Comparison of ENCODE assay signal across 8 mouse cellular contexts in genomic region chr2:91646733-91647132, GRCm38 (mm10). TPM values are rescaled to one million over a fixed set of nuclear protein-coding genes. Genes with fewer than 3 reads are reported as not detected.
DNase-seq lines count a peak whose midpoint lies in the region; ATAC-seq lines count a peak whose summit lies in the region.

No protein-coding gene starts in this region.

- H3K9ac ChIP-seq in forebrain, embryonic 11.5 days (ENCODE audit: low read length): no peak overlapping the region
- no peak overlapping the region for H3K9ac ChIP-seq in forebrain, embryonic 12.5 days
- H3K9ac ChIP-seq in neural tube, embryonic 15.5 days (replicated peaks): no peak overlapping the region

- no peak overlapping the region for H3K27ac ChIP-seq in forebrain, embryonic 11.5 days (ENCODE audit: low read depth, low read length)
- no peak overlapping the region for H3K27ac ChIP-seq in forebrain, embryonic 12.5 days
- no peak overlapping the region for H3K27ac ChIP-seq in neural tube, embryonic 15.5 days (replicated peaks)

- no peak for ATAC-seq in forebrain, embryonic 11.5 days (replicated peaks; ENCODE audit: low FRiP score)
- no peak for ATAC-seq in forebrain, embryonic 12.5 days (ENCODE audit: low FRiP score)
- no peak for ATAC-seq in neural tube, embryonic 15.5 days (ENCODE audit: low FRiP score)

- no peaks in the 10 kb centered on the region for H3K4me1 ChIP-seq in forebrain, embryonic 11.5 days (replicated peaks; ENCODE audit: control insufficient read depth, insufficient read depth, low read length)
- peaks cover 22% of the 10 kb centered on the region for H3K4me1 ChIP-seq in forebrain, embryonic 12.5 days
- H3K4me1 ChIP-seq in neural tube, embryonic 15.5 days: peaks cover 29% of the 10 kb centered on the region

- H3K4me2 ChIP-seq in forebrain, embryonic 11.5 days (ENCODE audit: low read depth, low read length, severe bottlenecking): no peak overlapping the region
- H3K4me2 ChIP-seq in forebrain, embryonic 12.5 days: no peak overlapping the region
- H3K4me2 ChIP-seq in neural tube, embryonic 15.5 days: no peak overlapping the region

- 22% methylated on average over 1 of the region's 1 CpGs for WGBS in forebrain, embryonic 11.5 days
- 33% methylated on average over 1 of the region's 1 CpGs for WGBS in forebrain, embryonic 12.5 days
- 37% methylated on average over 1 of the region's 1 CpGs for WGBS in neural tube, embryonic 15.5 days

- peak; percentile 76 for DNase-seq in forebrain, embryonic 11.5 days (ENCODE audit: low spot score)
- peak; percentile 59 for DNase-seq in neural tube, embryonic 10.5 days (ENCODE audit: extremely low spot score, low spot score)
- DNase-seq in cerebellum, postnatal 10 days: peak; percentile 84 to 89
- DNase-seq in layer of hippocampus, postnatal 10 days (ENCODE audit: low spot score in 2 of 2): peak; percentile 55 to 60
- peak; percentile 54 to 71 for DNase-seq in natural killer cell, adult 2 months (ENCODE audit: low spot score in 2 of 2)
- DNase-seq in ovary, postnatal 36 days (ENCODE audit: low spot score): no peak

- H3K36me3 ChIP-seq in forebrain, embryonic 11.5 days (ENCODE audit: control insufficient read depth, insufficient read depth, low read length): peaks cover 23% of the 10 kb centered on the region
- H3K36me3 ChIP-seq in forebrain, embryonic 12.5 days (replicated peaks): peaks cover 58% of the 10 kb centered on the region
- H3K36me3 ChIP-seq in neural tube, embryonic 15.5 days: peaks cover 54% of the 10 kb centered on the region

- H3K9me3 ChIP-seq in forebrain, embryonic 11.5 days (ENCODE audit: control insufficient read depth, low read length): no peaks in the 10 kb centered on the region
- no peaks in the 10 kb centered on the region for H3K9me3 ChIP-seq in forebrain, embryonic 12.5 days
- H3K9me3 ChIP-seq in neural tube, embryonic 15.5 days (replicated peaks): no peaks in the 10 kb centered on the region

- H3K4me3 ChIP-seq in forebrain, embryonic 11.5 days (ENCODE audit: low read depth, low read length): no peak overlapping the region
- no peak overlapping the region for H3K4me3 ChIP-seq in forebrain, embryonic 12.5 days (replicated peaks)
- H3K4me3 ChIP-seq in neural tube, embryonic 15.5 days (replicated peaks): no peak overlapping the region

- H3K27me3 ChIP-seq in forebrain, embryonic 11.5 days (ENCODE audit: control insufficient read depth, insufficient read depth, low read length): no peaks in the 10 kb centered on the region
- H3K27me3 ChIP-seq in forebrain, embryonic 12.5 days: no peaks in the 10 kb centered on the region
- no peaks in the 10 kb centered on the region for H3K27me3 ChIP-seq in neural tube, embryonic 15.5 days (replicated peaks)

RNA-seq across cellular contexts. Expression of gene Zfp408, which starts 2.9 kb away (rescaled TPM):
- polyA plus RNA-seq in forebrain, embryonic 11.5 days (2014; fragmentation: Nextera tagmentation; extraction: Ambion mirVana): 8.4 and 9.8 TPM in 2 replicates
- polyA plus RNA-seq in forebrain, embryonic 12.5 days (2016; fragmentation: Nextera tagmentation; extraction: Ambion mirVana): 8.9 and 12.6 TPM in 2 replicates
- polyA plus RNA-seq in neural tube, embryonic 15.5 days (2015; fragmentation: Nextera tagmentation; extraction: Ambion mirVana): 10.9 and 12.9 TPM in 2 replicates
- total RNA-seq in layer of hippocampus, postnatal 10 days (2021): 10 to 100 TPM; 15.1 to 17.0 TPM

RNA-seq across cellular contexts. Expression of gene Arhgap1, which starts 2.9 kb away (rescaled TPM):
- 70.7 and 79.1 TPM in 2 replicates for polyA plus RNA-seq in forebrain, embryonic 11.5 days (2014; fragmentation: Nextera tagmentation; extraction: Ambion mirVana)
- polyA plus RNA-seq in forebrain, embryonic 12.5 days (2016; fragmentation: Nextera tagmentation; extraction: Ambion mirVana): 71.0 and 76.1 TPM in 2 replicates
- 86.2 and 99.9 TPM in 2 replicates for polyA plus RNA-seq in neural tube, embryonic 15.5 days (2015; fragmentation: Nextera tagmentation; extraction: Ambion mirVana)
- total RNA-seq in layer of hippocampus, postnatal 10 days (2021): 10 to 100 TPM; 66.9 to 68.3 TPM

RNA-seq across cellular contexts. Expression of gene F2, which starts 10.5 kb away (rescaled TPM):
- polyA plus RNA-seq in forebrain, embryonic 11.5 days (2014; fragmentation: Nextera tagmentation; extraction: Ambion mirVana): not detected in 2 replicates
- polyA plus RNA-seq in forebrain, embryonic 12.5 days (2016; fragmentation: Nextera tagmentation; extraction: Ambion mirVana): 0.09 TPM in 1 of 2 replicates, not detected in the other
- polyA plus RNA-seq in neural tube, embryonic 15.5 days (2015; fragmentation: Nextera tagmentation; extraction: Ambion mirVana): 0.51 and 0.66 TPM in 2 replicates
- under 1 TPM; 0.18 to 0.20 TPM for total RNA-seq in layer of hippocampus, postnatal 10 days (2021)
